Mouse (Mus musculus) liver, embryonic 12.5 days (tissue): ENCODE measurements around the gene Atr. TPM values are rescaled to one million over a fixed set of nuclear protein-coding genes. Genes with fewer than 3 reads are reported as not detected.
A peak's percentile ranks its signal among the peaks of the same experiment; 100 is the strongest.
"Not testable (repeated sequence)": the region's sequence is repeated elsewhere in the genome, so short reads cannot be mapped to it uniquely, and the experiment has no call there.

Source experiments
- ATAC-seq: fragments of 200-750 bp; cut with Nextera tagmentation; 2 replicates; pipeline ENCODE4 v1.8.0; 2017; ENCODE audit warnings: moderate number of reproducible peaks, mild to moderate bottlenecking, moderate library complexity
- H3K27ac ChIP-seq: fragments of 300-500 bp; sonication (generic); 2 replicates; pipeline ENCODE4 v1.5.1; 2016; ENCODE audit warnings: mild to moderate bottlenecking
- H3K27me3 ChIP-seq: fragments of 300-500 bp; sonication (generic); replicated peaks from 2 replicates; pipeline ENCODE4 v1.6.1; 2016; ENCODE audit warnings: mild to moderate bottlenecking, moderate library complexity
- H3K36me3 ChIP-seq: fragments of 300-500 bp; sonication (generic); 2 replicates; pipeline ENCODE4 v1.6.1; 2016; ENCODE audit warnings: mild to moderate bottlenecking, moderate library complexity
- H3K4me1 ChIP-seq: fragments of 300-500 bp; sonication (generic); 2 replicates; pipeline ENCODE4 v1.6.1; 2016
- H3K4me2 ChIP-seq: fragments of 300-500 bp; sonication (generic); 2 replicates; pipeline ENCODE4 v1.6.1; 2016; ENCODE audit warnings: mild to moderate bottlenecking, moderate library complexity
- H3K4me3 ChIP-seq: fragments of 300-500 bp; sonication (generic); 2 replicates; pipeline ENCODE4 v1.5.1; 2016; ENCODE audit warnings: mild to moderate bottlenecking, moderate library complexity
- H3K9ac ChIP-seq: fragments of 300-500 bp; sonication (generic); 2 replicates; pipeline ENCODE4 v1.6.1; 2016; ENCODE audit warnings: mild to moderate bottlenecking, moderate library complexity
- H3K9me3 ChIP-seq: fragments of 300-500 bp; sonication (generic); replicated peaks from 2 replicates; pipeline ENCODE4 v1.6.1; 2016; ENCODE audit warnings: mild to moderate bottlenecking, moderate library complexity
- WGBS: fragments of 180-500 bp; shearing (Covaris S2); methylation state at CpG from one replicate; pipeline ENCODE4 v1.1.7; 2016; ENCODE audit not compliant: insufficient replicate concordance; 5-methylcytosine and 5-hydroxymethylcytosine counted together
- polyA plus RNA-seq: library from polyadenylated mRNA; unstranded; fragments of >200 nt; fragmentation: Nextera tagmentation; extraction: Ambion mirVana; gene quantifications from 2 replicates; pipeline ENCODE4 v1.2.1, GENCODE M21; 2016

The Atr gene
- polyA plus RNA-seq, 1 experiment from 2014 or later, result 10.0 TPM

DNA sequence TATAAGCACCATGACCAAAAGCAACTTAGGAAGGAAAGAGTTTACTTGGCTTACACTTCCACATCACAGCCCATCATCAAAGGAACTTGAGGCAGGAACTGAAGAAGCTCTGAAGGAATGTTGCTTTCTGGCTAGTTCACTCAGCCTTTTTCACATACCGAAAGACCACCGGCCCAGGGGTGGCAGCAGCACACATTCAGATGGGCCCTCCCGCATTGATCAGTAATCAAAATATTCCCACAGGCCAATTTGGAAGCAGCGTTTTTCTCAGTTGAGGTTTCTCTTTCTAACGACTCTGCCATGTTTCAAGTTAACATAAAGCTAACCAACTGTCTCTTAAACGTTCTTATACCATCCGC, 96.8 kb downstream of the Atr start:
- H3K36me3 ChIP-seq, result peaks cover 22% of the 10 kb centered on the region
- under 1% methylated on average over 7 of the region's 7 CpGs for WGBS
- no peaks in the 10 kb centered on the region for H3K27me3 ChIP-seq
- H3K4me3 ChIP-seq, result peak overlapping the region; percentile 83
- peaks cover 30% of the 10 kb centered on the region for H3K4me1 ChIP-seq
- ATAC-seq, result peak; percentile 8
- H3K9ac ChIP-seq, result peak overlapping the region; percentile 94
- no peaks in the 10 kb centered on the region for H3K9me3 ChIP-seq
- peak overlapping the region; percentile 88 for H3K27ac ChIP-seq
- peak overlapping the region; percentile 78 for H3K4me2 ChIP-seq

- Histone ChIP-seq H3K9me3 (no peaks in the 10 kb centered on the region), H3K36me3 (peaks cover 26% of the 10 kb centered on the region), H3K4me3 (peak within 1 kb of the TSS; percentile 83), H3K27me3 (no peaks in the 10 kb centered on the region), H3K4me1 (peaks cover 36% of the 10 kb centered on the region), H3K27ac (peak within 1 kb of the TSS; percentile 88), H3K9ac (peak within 1 kb of the TSS; percentile 94), H3K4me2 (peak within 1 kb of the TSS; percentile 78)
- under 1% methylated on average over 57 of the region's 57 CpGs for WGBS
- ATAC-seq, result peak; percentile 99
These were observed 97.4 kb downstream of the Atr start, which contains the start of gene Xrn1 for GRCm38 (mm10) chr9:95954585-95955461. Gene Xrn1 (plus strand): TSS chr9:95954760.

DNA sequence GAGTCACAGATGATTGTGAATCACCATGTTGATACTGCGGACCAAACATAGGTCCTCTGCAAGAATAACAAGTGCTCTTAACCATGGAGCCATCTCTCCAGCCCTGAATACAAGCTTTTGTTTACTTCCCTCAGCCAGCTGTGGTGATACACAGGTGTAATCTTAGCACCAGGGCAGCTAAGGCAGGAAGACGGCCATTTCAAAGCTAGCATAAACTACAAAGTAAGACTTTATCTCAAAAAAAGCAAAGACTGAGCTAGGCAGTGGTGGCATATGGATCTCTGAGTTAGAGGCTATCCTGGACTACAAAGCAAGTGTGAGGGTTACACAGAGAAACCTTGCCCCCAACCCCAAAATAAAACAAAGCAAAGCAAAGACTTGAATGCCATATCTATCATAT, 100.2 kb downstream of the Atr start:
- H3K9me3 ChIP-seq, result no peaks in the 10 kb centered on the region
- no peaks in the 10 kb centered on the region for H3K27me3 ChIP-seq
- no peak for ATAC-seq
- no peak overlapping the region for H3K9ac ChIP-seq
- H3K4me1 ChIP-seq, result peaks cover 38% of the 10 kb centered on the region
- H3K27ac ChIP-seq, result no peak overlapping the region
- 81% methylated on average over 2 of the region's 2 CpGs for WGBS
- H3K4me3 ChIP-seq, result no peak overlapping the region
- no peak overlapping the region for H3K4me2 ChIP-seq
- peaks cover 19% of the 10 kb centered on the region; the same call in 1 of the 2 replicates for H3K36me3 ChIP-seq

DNA sequence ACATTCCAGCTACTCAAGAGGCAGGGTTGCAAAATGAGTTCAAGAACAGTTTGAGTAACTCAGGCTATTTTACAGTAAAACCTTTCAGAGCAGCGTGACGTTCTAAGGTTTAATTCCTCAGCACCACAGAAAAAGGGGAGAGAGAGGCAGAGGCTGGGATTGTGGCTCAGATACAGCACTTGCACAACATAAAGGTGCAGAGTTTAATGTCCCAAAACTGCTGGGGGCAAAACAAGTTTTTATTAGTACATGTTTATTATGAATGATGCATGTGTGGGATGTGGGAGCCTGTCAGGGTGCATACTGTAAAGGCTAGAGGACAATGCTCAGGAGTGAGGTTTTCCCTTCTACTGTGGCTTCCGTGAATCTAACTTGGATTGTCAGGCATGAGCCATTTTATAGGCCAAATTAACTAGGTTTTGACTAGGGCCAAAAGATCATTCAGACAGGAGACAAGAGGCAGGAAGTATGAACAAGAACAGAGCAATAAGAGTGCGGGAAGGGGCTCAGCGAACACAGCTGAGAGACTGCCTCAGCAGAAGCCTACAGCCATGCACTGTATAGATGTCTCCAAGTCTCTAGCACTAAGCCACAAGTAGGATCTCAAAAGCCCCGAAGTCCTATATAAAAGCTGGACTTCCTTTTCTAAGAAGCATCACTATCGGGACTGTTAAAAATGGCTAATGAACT, 100.8 kb downstream of the Atr start:
- H3K9me3 ChIP-seq, result no peaks in the 10 kb centered on the region
- peaks cover 38% of the 10 kb centered on the region for H3K4me1 ChIP-seq
- no peak overlapping the region for H3K4me2 ChIP-seq
- no peaks in the 10 kb centered on the region for H3K27me3 ChIP-seq
- H3K36me3 ChIP-seq, result peaks cover 19% of the 10 kb centered on the region
- 88% methylated on average over 7 of the region's 7 CpGs for WGBS
- no peak overlapping the region for H3K4me3 ChIP-seq
- H3K27ac ChIP-seq, result no peak overlapping the region
- no peak overlapping the region for H3K9ac ChIP-seq
- ATAC-seq, result no peak

DNA sequence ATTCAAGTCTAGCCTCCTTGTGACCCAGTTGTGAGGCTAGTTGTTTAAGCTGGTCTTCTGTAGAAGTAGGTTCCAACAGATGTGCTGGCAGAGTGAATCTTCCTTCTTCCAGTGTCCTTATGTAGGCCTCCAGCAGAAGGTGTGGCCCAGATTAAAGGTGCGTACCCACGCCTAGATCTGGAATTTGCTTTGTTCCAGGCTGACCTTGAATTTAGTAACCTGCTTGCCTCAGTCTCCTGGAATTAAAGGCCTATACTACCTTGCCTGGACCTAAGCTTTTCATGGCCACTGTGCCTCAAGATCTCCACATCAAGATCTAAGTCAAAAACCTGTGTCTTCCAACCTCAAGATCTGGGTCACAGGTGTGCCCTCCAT, 101.3 kb downstream of the Atr start:
- WGBS, result 73% methylated on average over 2 of the region's 2 CpGs
- ATAC-seq, H3K4me2 ChIP-seq, H3K4me3 ChIP-seq, H3K9ac ChIP-seq, H3K9me3 ChIP-seq, H3K27me3 ChIP-seq, H3K27ac ChIP-seq: not testable (repeated sequence)
- Histone ChIP-seq H3K36me3 (peaks cover 24% of the 10 kb centered on the region), H3K4me1 (peaks cover 36% of the 10 kb centered on the region)

DNA sequence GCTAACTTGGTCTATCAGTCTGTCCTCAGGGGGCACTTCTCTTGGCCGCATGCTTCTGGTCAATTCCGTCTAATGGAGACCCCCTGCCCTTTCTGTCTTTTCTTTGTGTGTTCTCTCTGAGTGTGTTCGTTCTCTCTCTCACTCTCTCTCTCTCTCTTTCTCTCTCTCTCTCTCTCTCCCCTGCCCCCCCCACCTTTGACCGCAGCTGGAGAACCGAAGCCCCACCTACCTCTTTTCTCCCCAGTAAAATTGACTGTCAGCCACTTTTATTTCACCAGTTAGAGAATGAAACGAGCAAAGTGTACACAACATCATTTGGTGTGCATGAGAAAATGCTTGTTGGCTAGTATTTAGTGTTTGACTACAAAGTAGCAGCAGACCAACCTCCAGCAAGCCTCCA, 101.8 kb downstream of the Atr start:
- Histone ChIP-seq H3K4me3 (no peak overlapping the region), H3K27me3 (no peaks in the 10 kb centered on the region), H3K9me3 (no peaks in the 10 kb centered on the region), H3K27ac (0 out of 2 replicates have a peak overlapping the region, but pooled peaks have one; percentile 20), H3K4me2 (no peak overlapping the region), H3K4me1 (peaks cover 31% of the 10 kb centered on the region), H3K36me3 (peaks cover 28% of the 10 kb centered on the region), H3K9ac (no peak overlapping the region)
- no peak for ATAC-seq
- 82% methylated on average over 6 of the region's 6 CpGs for WGBS

GRCm38 (mm10) chr9:95959732-95960428, 102.5 kb downstream of the Atr start:
- no peak for ATAC-seq
- Histone ChIP-seq H3K4me3 (no peak overlapping the region), H3K9ac (no peak overlapping the region), H3K27ac (peak overlapping the region; percentile 20; the same call in 1 of the 2 replicates), H3K27me3 (no peaks in the 10 kb centered on the region), H3K36me3 (peaks cover 35% of the 10 kb centered on the region), H3K4me2 (no peak overlapping the region), H3K4me1 (peaks cover 30% of the 10 kb centered on the region), H3K9me3 (no peaks in the 10 kb centered on the region)
- 77% methylated on average over 3 of the region's 3 CpGs for WGBS

DNA sequence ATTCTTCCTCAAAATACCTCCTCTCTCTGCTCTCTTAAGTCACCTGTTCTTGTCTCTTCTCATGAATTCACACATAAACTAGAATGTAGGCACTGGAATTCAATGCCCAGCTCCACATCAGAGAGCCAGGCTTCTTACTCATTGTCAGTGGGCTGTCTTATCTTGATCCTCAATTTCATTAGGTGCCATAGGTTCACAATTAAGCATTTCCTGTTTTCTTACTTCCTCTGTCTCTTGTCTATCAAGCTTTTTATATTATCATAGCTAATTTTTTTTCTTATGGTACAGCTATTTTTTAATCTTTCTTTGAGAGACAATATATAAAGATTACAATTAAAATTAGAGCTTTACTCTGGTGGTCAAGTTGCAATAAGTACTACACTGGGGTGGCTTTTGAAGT, 103.7 kb downstream of the Atr start:
- H3K4me2 ChIP-seq, result no peak overlapping the region
- no peak overlapping the region for H3K9ac ChIP-seq
- no peaks in the 10 kb centered on the region for H3K27me3 ChIP-seq
- H3K4me3 ChIP-seq, result no peak overlapping the region
- peaks cover 46% of the 10 kb centered on the region for H3K36me3 ChIP-seq
- H3K9me3 ChIP-seq, result no peaks in the 10 kb centered on the region
- H3K4me1 ChIP-seq, result peaks cover 30% of the 10 kb centered on the region
- no peak for ATAC-seq
- no peak overlapping the region for H3K27ac ChIP-seq

DNA sequence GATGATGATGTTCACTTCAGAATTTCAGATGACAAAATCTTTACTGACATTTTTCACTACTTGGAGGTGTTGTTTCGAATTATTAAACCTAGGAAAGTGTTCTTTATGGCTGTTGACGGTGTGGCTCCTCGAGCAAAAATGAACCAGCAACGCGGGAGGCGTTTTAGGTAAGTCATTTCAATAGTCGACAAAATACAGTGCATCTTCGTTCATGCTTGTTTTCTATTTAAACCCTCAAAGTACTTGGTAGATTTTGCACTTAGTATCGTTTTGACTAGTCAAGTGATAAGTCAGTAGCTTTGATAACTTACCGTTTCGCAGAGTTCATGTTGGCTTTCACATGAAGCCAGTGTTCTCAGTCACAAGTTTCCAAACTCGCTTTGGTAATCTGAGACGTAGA, 106.6 kb downstream of the Atr start:
- peaks cover 10% of the 10 kb centered on the region for H3K4me1 ChIP-seq
- no peak for ATAC-seq
- no peak overlapping the region for H3K9ac ChIP-seq
- H3K27ac ChIP-seq, result no peak overlapping the region
- no peaks in the 10 kb centered on the region for H3K27me3 ChIP-seq
- H3K4me3 ChIP-seq, result no peak overlapping the region
- H3K36me3 ChIP-seq, result peaks cover 53% of the 10 kb centered on the region
- no peak overlapping the region for H3K4me2 ChIP-seq
- WGBS, result 85% methylated on average over 13 of the region's 13 CpGs
- no peaks in the 10 kb centered on the region for H3K9me3 ChIP-seq

DNA sequence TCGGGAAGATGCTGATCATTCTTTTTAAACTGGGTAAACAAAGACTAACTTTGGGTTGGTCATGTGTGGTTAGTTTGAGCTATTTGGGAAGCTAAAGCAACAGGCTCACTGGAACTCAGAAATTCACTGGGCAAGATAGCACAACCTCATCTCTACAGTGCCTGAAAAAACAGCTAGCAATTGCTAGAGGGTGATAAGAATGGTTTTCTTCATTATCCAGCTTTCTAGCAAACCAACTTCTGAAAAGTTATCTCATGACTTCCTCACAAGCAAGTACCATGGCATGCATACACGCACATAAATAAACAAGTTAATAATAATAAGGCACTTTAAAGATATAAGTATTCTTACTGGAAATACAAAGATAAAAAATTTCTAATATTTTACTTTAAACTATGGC, 120.9 kb downstream of the Atr start:
- no peak overlapping the region for H3K4me3 ChIP-seq
- ATAC-seq, result no peak
- peaks cover 58% of the 10 kb centered on the region for H3K36me3 ChIP-seq
- no peak overlapping the region for H3K9ac ChIP-seq
- H3K27ac ChIP-seq, result no peak overlapping the region
- no peak overlapping the region for H3K4me2 ChIP-seq
- H3K9me3 ChIP-seq, result no peaks in the 10 kb centered on the region
- WGBS, result 72% methylated on average over 2 of the region's 2 CpGs
- no peaks in the 10 kb centered on the region for H3K4me1 ChIP-seq
- H3K27me3 ChIP-seq, result no peaks in the 10 kb centered on the region

DNA sequence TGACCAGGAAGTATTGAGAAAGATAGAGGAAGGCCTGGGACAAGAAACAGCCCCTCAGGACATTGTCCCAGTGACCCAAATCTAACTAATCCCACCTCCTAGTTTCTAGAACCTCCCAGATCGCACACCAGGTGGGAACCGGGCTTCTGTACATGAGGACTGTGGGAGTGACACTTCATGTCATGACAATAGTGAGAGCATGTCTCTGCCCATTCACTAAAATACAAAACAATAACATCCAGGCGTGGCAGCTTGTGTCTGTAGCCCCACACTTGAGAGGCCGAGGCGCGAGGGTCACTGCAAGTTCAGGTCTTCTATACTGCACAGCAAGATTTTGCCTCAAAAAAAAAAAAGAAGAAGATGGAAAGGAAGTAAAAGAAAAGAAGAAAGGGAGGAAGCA, 122.5 kb downstream of the Atr start:
- H3K4me1 ChIP-seq, result no peaks in the 10 kb centered on the region
- H3K27me3 ChIP-seq, result no peaks in the 10 kb centered on the region
- WGBS, result 84% methylated on average over 6 of the region's 6 CpGs
- no peak overlapping the region for H3K4me3 ChIP-seq
- H3K4me2 ChIP-seq, result no peak overlapping the region
- ATAC-seq, result no peak
- no peak overlapping the region for H3K27ac ChIP-seq
- H3K36me3 ChIP-seq, result peaks cover 67% of the 10 kb centered on the region
- no peak overlapping the region for H3K9ac ChIP-seq
- no peaks in the 10 kb centered on the region for H3K9me3 ChIP-seq

GRCm38 (mm10) chr9:95992255-95992654, 134.9 kb downstream of the Atr start:
- Histone ChIP-seq H3K4me3 (no peak overlapping the region), H3K36me3 (peaks cover 60% of the 10 kb centered on the region), H3K9me3 (no peaks in the 10 kb centered on the region), H3K4me1 (no peaks in the 10 kb centered on the region), H3K27me3 (no peaks in the 10 kb centered on the region), H3K4me2 (no peak overlapping the region), H3K27ac (no peak overlapping the region), H3K9ac (no peak overlapping the region)
- no peak for ATAC-seq
- WGBS, result 87% methylated on average over 2 of the region's 2 CpGs
